Mouse (Mus musculus) kidney, postnatal 25 days (tissue): ENCODE measurements around the gene Garem2.
A peak's percentile ranks its signal among the peaks of the same experiment; 100 is the strongest.

Experiments used
- DNase-seq, 2 experiments: peaks; one replicate each; pipeline ENCODE4 v3.0.0; 2021; ENCODE audit warnings: mixed read lengths in 2 of 2

The Garem2 gene

GRCm38 (mm10) chr5:30112533-30113068, 7.6 kb downstream of the Garem2 start:
- DNase-seq: no peak

- DNase-seq: peak; percentile 66 to 71
Observed at GRCm38 (mm10) chr5:30113881-30114760, 9.2 kb downstream of the Garem2 start.

- no peak for DNase-seq
Observed at GRCm38 (mm10) chr5:30114761-30115140, 9.8 kb downstream of the Garem2 start.

- no peak for DNase-seq
Observed at GRCm38 (mm10) chr5:30115718-30116117, 10.8 kb downstream of the Garem2 start.

GRCm38 (mm10) chr5:30118018-30118417, 13.1 kb downstream of the Garem2 start:
- no peak for DNase-seq

- DNase-seq: peak; percentile 46 to 58
Observed at GRCm38 (mm10) chr5:30119163-30119562, 14.2 kb downstream of the Garem2 start.

GRCm38 (mm10) chr5:30120106-30120505, 15.1 kb downstream of the Garem2 start:
- peak; percentile 61 to 83 for DNase-seq

GRCm38 (mm10) chr5:30122481-30122880, 17.5 kb downstream of the Garem2 start:
- DNase-seq: no peak

GRCm38 (mm10) chr5:30125587-30125986, 20.6 kb downstream of the Garem2 start:
- DNase-seq: peak in 1 of 2 experiments; percentile 25

- no peak for DNase-seq
Observed at GRCm38 (mm10) chr5:30126756-30127155, 21.8 kb downstream of the Garem2 start.

GRCm38 (mm10) chr5:30127921-30128597, 23.1 kb downstream of the Garem2 start:
- no peak for DNase-seq

GRCm38 (mm10) chr5:30128680-30129079, 23.7 kb downstream of the Garem2 start:
- DNase-seq: no peak

GRCm38 (mm10) chr5:30131246-30131645, 26.3 kb downstream of the Garem2 start:
- DNase-seq: no peak

- no peak for DNase-seq
Observed at GRCm38 (mm10) chr5:30132173-30132572, 27.2 kb downstream of the Garem2 start.

- DNase-seq: peak in 1 of 2 experiments; percentile 37
Observed at GRCm38 (mm10) chr5:30135711-30136231, 30.8 kb downstream of the Garem2 start.

- no peak for DNase-seq
Observed at GRCm38 (mm10) chr5:30137271-30137670, 32.3 kb downstream of the Garem2 start.

GRCm38 (mm10) chr5:30138193-30138592, 33.2 kb downstream of the Garem2 start:
- DNase-seq: no peak

GRCm38 (mm10) chr5:30146526-30146925, 41.6 kb downstream of the Garem2 start:
- DNase-seq: no peak

- DNase-seq: no peak
Observed at GRCm38 (mm10) chr5:30148133-30148920, 43.4 kb downstream of the Garem2 start.

- DNase-seq: peak; percentile 49 to 51
Observed at GRCm38 (mm10) chr5:30152007-30152406, 47.0 kb downstream of the Garem2 start.

- DNase-seq: peak; percentile 21 to 55
Observed at GRCm38 (mm10) chr5:30152413-30152812, 47.5 kb downstream of the Garem2 start.

- DNase-seq: no peak
Observed at GRCm38 (mm10) chr5:30153222-30153621, 48.3 kb downstream of the Garem2 start.

- no peak for DNase-seq
Observed at GRCm38 (mm10) chr5:30154013-30154412, 49.1 kb downstream of the Garem2 start.
